Mouse (Mus musculus): ENCODE measurements around the gene Olfr667. TPM values are rescaled to one million over a fixed set of nuclear protein-coding genes. Genes with fewer than 3 reads are reported as not detected.
"Not testable (repeated sequence)": the region's sequence is repeated elsewhere in the genome, so short reads cannot be mapped to it uniquely, and the experiment has no call there.

Olfr667 gene
- polyA plus RNA-seq (2014; fragmentation: Nextera tagmentation; extraction: Ambion mirVana): not detected in 2 replicates

DNA sequence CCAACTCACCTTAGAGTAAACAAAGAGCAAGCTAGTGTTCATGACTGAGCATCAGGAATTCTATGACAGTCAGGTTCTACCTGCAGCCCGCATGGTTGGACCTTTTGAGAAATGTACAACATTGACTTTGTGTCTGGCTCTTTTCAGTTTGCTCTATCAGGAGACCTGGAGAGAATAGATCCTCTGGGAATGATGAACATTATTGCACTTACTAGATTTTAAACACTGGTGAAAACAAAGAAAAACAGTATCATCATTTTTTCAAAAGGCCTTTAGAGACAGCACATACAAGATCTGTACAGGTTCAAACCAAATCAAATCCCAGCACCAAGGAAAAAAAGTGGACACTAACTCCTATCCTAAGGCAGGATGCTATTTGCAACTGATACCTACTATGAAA is at the start of gene Olfr667:
Gene Olfr667 (minus strand): TSS at position 101 of the 400 bp plus-strand sequence.
- Histone ChIP-seq H3K27ac (replicated peaks; ENCODE audit: low read depth, low read length) (no peak within 1 kb of the TSS), H3K4me3 (ENCODE audit: low read depth, low read length) (no peak within 1 kb of the TSS), H3K27me3 (ENCODE audit: control insufficient read depth, insufficient read depth, low read length) (no peaks in the 10 kb centered on the region), H3K9me3 (replicated peaks; ENCODE audit: control insufficient read depth, low read length) (no peaks in the 10 kb centered on the region), H3K4me1 (ENCODE audit: control insufficient read depth, insufficient read depth, low read length) (no peaks in the 10 kb centered on the region), H3K36me3 (replicated peaks; ENCODE audit: control insufficient read depth, insufficient read depth, low read depth, low read length) (no peaks in the 10 kb centered on the region), H3K4me2 (ENCODE audit: low read depth, low read length) (no peak within 1 kb of the TSS), H3K9ac (replicated peaks; ENCODE audit: low read length) (no peak within 1 kb of the TSS)
- no peak for DNase-seq (ENCODE audit: low spot score)
- no peak for ATAC-seq (replicated peaks; ENCODE audit: insufficient number of reproducible peaks, low FRiP score, low TSS enrichment, low read depth)
- WGBS: 82% methylated on average over 1 of the region's 1 CpGs

DNA sequence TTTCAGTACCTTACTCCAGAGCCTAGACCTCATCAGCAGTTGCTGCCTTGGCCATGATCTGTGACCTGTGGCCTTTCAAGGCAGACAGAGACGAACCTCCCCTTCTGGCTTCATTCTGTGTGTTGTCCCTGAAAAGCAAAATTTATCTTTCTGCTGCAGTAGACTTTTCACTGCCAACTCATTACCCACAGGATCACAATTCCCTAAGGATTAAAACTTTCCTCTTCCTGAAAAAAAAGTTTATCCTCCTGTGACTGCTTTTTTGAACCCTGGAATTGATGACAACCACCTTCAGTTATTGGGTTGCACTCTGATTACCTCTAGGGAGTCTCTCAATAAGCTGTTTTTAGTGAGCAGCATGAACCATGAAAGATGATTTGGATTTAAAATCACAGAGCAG is 41.2 kb upstream of the Olfr667 start, which contains the start of gene Olfr670:
Gene Olfr670 (minus strand): TSS at position 101 of the 400 bp plus-strand sequence.
- Histone ChIP-seq H3K36me3 (replicated peaks; ENCODE audit: control insufficient read depth, insufficient read depth, low read depth, low read length) (no peaks in the 10 kb centered on the region), H3K27ac (replicated peaks; ENCODE audit: low read depth, low read length) (no peak within 1 kb of the TSS), H3K9ac (replicated peaks; ENCODE audit: low read length) (no peak within 1 kb of the TSS), H3K4me2 (ENCODE audit: low read depth, low read length) (no peak within 1 kb of the TSS), H3K4me3 (ENCODE audit: low read depth, low read length) (no peak within 1 kb of the TSS), H3K9me3 (replicated peaks; ENCODE audit: control insufficient read depth, low read length) (no peaks in the 10 kb centered on the region), H3K4me1 (ENCODE audit: control insufficient read depth, insufficient read depth, low read length) (no peaks in the 10 kb centered on the region), H3K27me3 (ENCODE audit: control insufficient read depth, insufficient read depth, low read length) (no peaks in the 10 kb centered on the region)
- ATAC-seq (replicated peaks; ENCODE audit: insufficient number of reproducible peaks, low FRiP score, low TSS enrichment, low read depth) (no peak), DNase-seq (ENCODE audit: low spot score) (no peak)
- WGBS: 59% methylated on average over 1 of the region's 1 CpGs

DNA sequence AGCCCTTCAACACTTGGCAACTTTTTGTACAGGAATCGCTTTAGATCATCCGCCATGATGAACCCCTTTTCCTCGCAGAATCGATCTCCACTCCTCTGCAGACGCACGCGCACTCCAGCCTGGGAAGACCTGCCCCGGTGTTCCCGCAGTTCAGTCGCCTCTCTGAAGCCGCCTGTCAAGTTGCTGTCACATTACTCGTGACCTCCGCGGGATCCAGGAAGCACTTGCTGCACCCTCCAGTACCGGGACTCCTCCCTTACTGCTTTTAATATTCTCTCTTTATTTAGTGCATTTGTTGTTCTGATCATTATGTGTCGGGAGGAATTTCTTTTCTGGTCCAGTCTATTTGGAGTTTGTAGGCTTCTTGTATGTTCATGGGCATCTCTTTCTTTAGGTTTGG is 29.0 kb upstream of the Olfr667 start:
- H3K9ac ChIP-seq (replicated peaks; ENCODE audit: low read length); H3K4me2 ChIP-seq (ENCODE audit: low read depth, low read length); ATAC-seq (replicated peaks; ENCODE audit: insufficient number of reproducible peaks, low FRiP score, low TSS enrichment, low read depth); H3K4me3 ChIP-seq (ENCODE audit: low read depth, low read length); H3K4me1 ChIP-seq (ENCODE audit: control insufficient read depth, insufficient read depth, low read length); H3K27me3 ChIP-seq (ENCODE audit: control insufficient read depth, insufficient read depth, low read length); H3K36me3 ChIP-seq (replicated peaks; ENCODE audit: control insufficient read depth, insufficient read depth, low read depth, low read length); H3K9me3 ChIP-seq (replicated peaks; ENCODE audit: control insufficient read depth, low read length); H3K27ac ChIP-seq (replicated peaks; ENCODE audit: low read depth, low read length); DNase-seq (ENCODE audit: low spot score): not testable (repeated sequence)
- 90% methylated on average over 16 of the region's 16 CpGs for WGBS

DNA sequence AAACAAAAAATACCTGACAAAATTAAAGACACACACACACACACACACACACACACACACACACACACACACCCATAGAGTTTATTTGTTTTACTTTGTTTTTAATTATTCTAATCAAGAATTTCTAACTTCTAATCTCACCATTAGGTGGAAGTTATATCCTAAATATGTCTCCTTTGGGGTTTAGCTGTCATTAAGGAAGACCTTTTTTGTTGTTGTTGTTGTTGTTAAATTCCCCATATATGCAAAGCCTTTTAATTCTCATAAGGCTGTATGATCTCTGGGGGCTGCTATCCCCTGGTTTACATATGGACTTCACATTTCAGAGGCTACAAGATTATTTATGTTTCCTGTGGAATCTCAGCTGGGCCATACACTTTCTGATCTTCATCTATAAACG is 12.7 kb upstream of the Olfr667 start, which contains the start of gene Olfr669:
Gene Olfr669 (plus strand): TSS at position 301 of the 400 bp plus-strand sequence.
- DNase-seq (ENCODE audit: low spot score): no peak
- H3K9ac ChIP-seq (replicated peaks; ENCODE audit: low read length): no peak within 1 kb of the TSS
- no peaks in the 10 kb centered on the region for H3K27me3 ChIP-seq (ENCODE audit: control insufficient read depth, insufficient read depth, low read length)
- H3K4me1 ChIP-seq (ENCODE audit: control insufficient read depth, insufficient read depth, low read length): no peaks in the 10 kb centered on the region
- no peak within 1 kb of the TSS for H3K4me2 ChIP-seq (ENCODE audit: low read depth, low read length)
- no peak within 1 kb of the TSS for H3K27ac ChIP-seq (replicated peaks; ENCODE audit: low read depth, low read length)
- H3K36me3 ChIP-seq (replicated peaks; ENCODE audit: control insufficient read depth, insufficient read depth, low read depth, low read length): no peaks in the 10 kb centered on the region
- no peak within 1 kb of the TSS for H3K4me3 ChIP-seq (ENCODE audit: low read depth, low read length)
- ATAC-seq (replicated peaks; ENCODE audit: insufficient number of reproducible peaks, low FRiP score, low TSS enrichment, low read depth): no peak
- 90% methylated on average over 1 of the region's 1 CpGs for WGBS
- H3K9me3 ChIP-seq (replicated peaks; ENCODE audit: control insufficient read depth, low read length): no peaks in the 10 kb centered on the region

DNA sequence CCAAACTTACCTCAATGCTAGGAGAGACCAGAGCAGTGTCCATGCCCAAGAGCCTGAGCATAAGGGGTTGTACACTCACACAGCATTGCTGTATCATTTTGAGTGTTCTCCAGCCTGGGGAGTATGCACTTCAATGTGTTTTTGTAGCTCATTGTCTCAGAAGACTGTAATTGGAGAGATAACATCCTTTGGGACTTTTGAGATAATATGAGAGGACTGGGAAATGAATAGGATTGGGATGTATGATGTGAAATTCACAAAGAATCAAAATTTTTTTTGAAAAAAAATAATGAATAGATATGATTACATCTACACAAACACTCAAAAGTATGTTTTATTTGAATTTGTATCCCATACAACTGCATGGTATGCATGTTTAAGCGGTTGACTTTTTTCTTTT is 6.7 kb upstream of the Olfr667 start, which contains the start of gene Olfr668:
Gene Olfr668 (minus strand): TSS at position 101 of the 400 bp plus-strand sequence.
- ATAC-seq (replicated peaks; ENCODE audit: insufficient number of reproducible peaks, low FRiP score, low TSS enrichment, low read depth): no peak
- Histone ChIP-seq H3K36me3 (replicated peaks; ENCODE audit: control insufficient read depth, insufficient read depth, low read depth, low read length) (no peaks in the 10 kb centered on the region), H3K9me3 (replicated peaks; ENCODE audit: control insufficient read depth, low read length) (no peaks in the 10 kb centered on the region), H3K27me3 (ENCODE audit: control insufficient read depth, insufficient read depth, low read length) (no peaks in the 10 kb centered on the region), H3K4me1 (ENCODE audit: control insufficient read depth, insufficient read depth, low read length) (no peaks in the 10 kb centered on the region), H3K4me2 (ENCODE audit: low read depth, low read length) (no peak within 1 kb of the TSS), H3K9ac (replicated peaks; ENCODE audit: low read length) (no peak within 1 kb of the TSS), H3K4me3 (ENCODE audit: low read depth, low read length) (no peak within 1 kb of the TSS), H3K27ac (replicated peaks; ENCODE audit: low read depth, low read length) (no peak within 1 kb of the TSS)
- WGBS: 79% methylated on average over 1 of the region's 1 CpGs
- DNase-seq (ENCODE audit: low spot score): no peak

DNA sequence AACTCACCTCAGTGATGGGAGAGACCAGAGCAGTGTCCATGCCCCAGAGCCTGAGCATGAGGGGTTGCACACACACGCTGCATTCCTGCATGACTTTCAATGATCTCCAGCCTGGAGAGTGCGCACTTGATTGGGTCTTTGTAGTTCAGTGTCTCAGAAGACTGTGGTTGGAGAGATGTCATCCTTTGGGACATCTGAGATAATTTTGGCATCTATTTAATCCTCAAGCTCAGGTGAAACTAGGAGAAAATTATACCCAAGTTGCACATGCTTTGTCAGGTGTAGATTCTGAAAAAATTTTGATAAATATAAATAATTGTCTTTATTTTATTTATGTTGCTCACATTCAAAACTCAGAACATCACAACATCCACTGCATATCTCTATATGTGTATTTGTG is 25.4 kb downstream of the Olfr667 start, which contains the start of gene Olfr666:
Gene Olfr666 (minus strand): TSS at position 101 of the 400 bp plus-strand sequence.
- Histone ChIP-seq H3K4me2 (ENCODE audit: low read depth, low read length) (no peak within 1 kb of the TSS), H3K4me1 (ENCODE audit: control insufficient read depth, insufficient read depth, low read length) (no peaks in the 10 kb centered on the region), H3K4me3 (ENCODE audit: low read depth, low read length) (no peak within 1 kb of the TSS), H3K36me3 (replicated peaks; ENCODE audit: control insufficient read depth, insufficient read depth, low read depth, low read length) (no peaks in the 10 kb centered on the region), H3K9ac (replicated peaks; ENCODE audit: low read length) (no peak within 1 kb of the TSS), H3K27me3 (ENCODE audit: control insufficient read depth, insufficient read depth, low read length) (no peaks in the 10 kb centered on the region), H3K9me3 (replicated peaks; ENCODE audit: control insufficient read depth, low read length) (no peaks in the 10 kb centered on the region), H3K27ac (replicated peaks; ENCODE audit: low read depth, low read length) (no peak within 1 kb of the TSS)
- WGBS: 89% methylated on average over 2 of the region's 2 CpGs
- ATAC-seq (replicated peaks; ENCODE audit: insufficient number of reproducible peaks, low FRiP score, low TSS enrichment, low read depth): no peak
- DNase-seq (ENCODE audit: low spot score): no peak

DNA sequence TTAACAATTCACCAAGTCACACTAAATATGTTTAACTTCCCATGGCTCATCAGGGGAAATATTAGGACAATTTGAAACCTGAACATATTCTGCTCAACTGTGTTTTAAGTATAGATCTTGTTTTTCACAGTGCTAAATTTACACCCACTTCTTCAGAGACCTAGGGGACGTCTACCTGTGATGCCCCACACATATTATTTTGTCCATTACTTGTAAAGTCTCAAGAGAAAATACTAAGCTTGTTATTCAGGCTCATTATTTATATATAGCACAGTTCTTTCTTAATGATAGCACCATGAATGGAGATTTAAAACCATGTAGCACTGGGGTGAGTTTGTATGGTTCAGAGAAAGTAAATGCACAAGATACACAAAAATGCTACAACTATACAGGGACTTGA is 43.6 kb downstream of the Olfr667 start, which contains the start of gene Olfr665:
Gene Olfr665 (plus strand): TSS at position 301 of the 400 bp plus-strand sequence.
- Histone ChIP-seq H3K4me1 (ENCODE audit: control insufficient read depth, insufficient read depth, low read length) (no peaks in the 10 kb centered on the region), H3K4me3 (ENCODE audit: low read depth, low read length) (no peak within 1 kb of the TSS), H3K27ac (replicated peaks; ENCODE audit: low read depth, low read length) (no peak within 1 kb of the TSS), H3K9ac (replicated peaks; ENCODE audit: low read length) (no peak within 1 kb of the TSS), H3K4me2 (ENCODE audit: low read depth, low read length) (no peak within 1 kb of the TSS), H3K36me3 (replicated peaks; ENCODE audit: control insufficient read depth, insufficient read depth, low read depth, low read length) (no peaks in the 10 kb centered on the region), H3K27me3 (ENCODE audit: control insufficient read depth, insufficient read depth, low read length) (no peaks in the 10 kb centered on the region), H3K9me3 (replicated peaks; ENCODE audit: control insufficient read depth, low read length) (no peaks in the 10 kb centered on the region)
- DNase-seq (ENCODE audit: low spot score) (no peak), ATAC-seq (replicated peaks; ENCODE audit: insufficient number of reproducible peaks, low FRiP score, low TSS enrichment, low read depth) (no peak)
- WGBS: 57% methylated on average over 1 of the region's 1 CpGs
